Mouse (Mus musculus) neural tube, embryonic 13.5 days (tissue): ENCODE data around the gene Nek3. TPM values are rescaled to one million over a fixed set of nuclear protein-coding genes. Genes with fewer than 3 reads are reported as not detected.

Source experiments
- polyA plus RNA-seq: library from polyadenylated mRNA; unstranded; fragments of >200 nt; fragmentation: Nextera tagmentation; extraction: Ambion mirVana; gene quantifications from 2 replicates; pipeline ENCODE4 v1.2.1, GENCODE M21; 2015

The Nek3 gene
- polyA plus RNA-seq, 1 experiment from 2014 or later, result 9.1 TPM

Other genes starting within 250 kb of the Nek3 start
- gene Defb15, start 233.7 kb downstream of the Nek3 start, polyA plus RNA-seq, result not detected in 2 replicates
- gene Defb35, start 228.1 kb downstream of the Nek3 start, polyA plus RNA-seq, result not detected in 2 replicates
- not detected in 2 replicates for gene Defb13, start 219.7 kb downstream of the Nek3 start, polyA plus RNA-seq
- not detected in 2 replicates for gene Fam90a1a, start 207.7 kb downstream of the Nek3 start, polyA plus RNA-seq
- not detected in 2 replicates for gene Ccdc70, start 196.7 kb downstream of the Nek3 start, polyA plus RNA-seq
- 0.99 and 1.3 TPM in 2 replicates for gene Atp7b, start 106.1 kb downstream of the Nek3 start, polyA plus RNA-seq
- 38.0 and 41.3 TPM in 2 replicates for gene Alg11, start 105.7 kb downstream of the Nek3 start, polyA plus RNA-seq
- 0.17 and 0.32 TPM in 2 replicates for gene Nek5, start 41.4 kb downstream of the Nek3 start, polyA plus RNA-seq
- 15.5 and 20.4 TPM in 2 replicates for gene Ckap2, start 19.4 kb upstream of the Nek3 start, polyA plus RNA-seq
- 43.8 and 44.5 TPM in 2 replicates for gene Vps36, start 26.4 kb upstream of the Nek3 start, polyA plus RNA-seq
- 8.3 and 8.8 TPM in 2 replicates for gene Thsd1, start 60.9 kb upstream of the Nek3 start, polyA plus RNA-seq
- gene Tpte, start 117.0 kb upstream of the Nek3 start, polyA plus RNA-seq, result not detected in 2 replicates
- gene Slc25a15, start 232.2 kb upstream of the Nek3 start, polyA plus RNA-seq, result 8.3 and 8.8 TPM in 2 replicates
- 36.9 and 37.4 TPM in 2 replicates for gene Mrps31, start 244.9 kb upstream of the Nek3 start, polyA plus RNA-seq